Mouse (Mus musculus) retina, embryonic 14.5 days (tissue): Measurements from ENCODE around the gene Dntt.

Experiments
- DNase-seq: peaks from one replicate; pipeline ENCODE4 v3.0.0-alpha.2; 2015; ENCODE audit warnings: low spot score

Dntt gene

DNA sequence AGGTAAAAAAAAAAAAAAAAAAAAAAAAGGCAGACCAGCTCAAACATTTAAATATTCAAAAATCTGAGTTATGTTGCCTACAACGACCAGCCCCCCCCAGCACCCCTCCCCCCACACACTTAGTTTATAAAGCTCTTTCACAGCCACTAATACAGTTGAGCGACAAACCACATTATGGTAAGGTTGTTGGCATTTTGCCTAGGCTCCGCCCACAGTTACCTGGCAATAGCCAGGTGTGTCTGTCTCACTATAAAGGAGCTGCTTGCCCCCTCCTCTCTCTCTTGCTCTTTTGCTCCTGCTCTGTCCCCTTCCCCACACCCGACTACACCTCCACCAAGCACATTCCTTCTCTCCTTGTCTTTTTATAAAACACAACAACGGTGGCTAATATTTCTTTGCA lies 17.4 kb upstream of the Dntt start:
- DNase-seq = no peak

DNA sequence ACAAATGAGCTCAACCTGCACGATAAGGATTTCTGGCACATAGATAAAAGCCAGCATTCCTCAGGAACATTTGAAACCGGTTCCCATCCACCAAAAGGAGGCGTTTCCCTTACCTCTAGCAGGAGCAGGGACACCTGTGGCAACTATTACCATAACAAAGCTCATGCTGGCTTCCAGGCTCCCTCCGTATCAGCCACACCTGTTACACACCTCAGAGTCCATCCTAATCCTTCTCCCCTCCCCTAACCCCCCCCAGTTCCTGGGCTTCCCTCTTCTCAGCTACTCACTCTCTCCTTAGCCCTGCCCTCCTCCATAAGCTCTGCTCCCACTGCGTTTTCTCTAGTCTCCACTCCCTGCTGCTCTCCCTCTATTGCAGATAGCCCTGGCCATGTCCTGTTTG lies 15.5 kb upstream of the Dntt start:
- no peak for DNase-seq

GRCm38 (mm10) chr19:41014003-41014402 lies 15.1 kb upstream of the Dntt start:
- no peak for DNase-seq

DNA sequence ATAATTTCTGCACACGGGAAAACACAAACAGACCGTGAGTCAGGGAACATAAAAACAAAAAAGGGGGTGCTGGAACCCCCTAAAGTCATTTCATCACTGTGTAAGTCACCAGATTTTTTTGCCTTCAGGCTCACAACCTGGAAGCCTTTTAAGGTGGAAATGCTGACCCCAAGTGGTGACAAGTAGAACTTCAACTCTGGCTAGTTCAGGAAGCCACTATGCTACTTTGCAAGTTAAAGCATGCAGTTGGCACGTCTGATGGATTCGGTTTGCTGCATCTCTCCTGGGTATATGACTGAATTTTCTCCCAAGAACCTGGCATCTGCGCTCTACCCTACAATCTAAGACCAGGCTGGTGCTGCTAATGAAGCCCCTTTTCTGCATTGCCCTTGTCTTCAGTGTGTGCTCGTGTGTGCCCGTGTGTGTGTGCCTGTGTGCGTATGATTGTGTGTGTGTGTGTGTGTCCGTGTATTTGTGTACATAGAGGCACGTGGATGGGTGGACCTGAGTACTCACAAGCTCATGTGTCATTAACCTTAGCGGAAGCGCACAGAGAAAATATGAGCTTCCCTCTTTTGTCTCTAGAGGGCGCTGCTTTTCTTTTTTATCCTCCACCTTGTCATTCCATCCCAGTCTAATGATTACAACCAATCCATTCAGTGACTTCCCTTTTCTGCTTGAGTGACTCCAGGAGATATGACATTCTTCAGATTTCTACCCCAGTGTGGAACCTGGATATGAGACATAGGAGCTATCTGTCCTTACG lies 12.9 kb upstream of the Dntt start:
- DNase-seq = peak; percentile 84

- no peak for DNase-seq
These were observed 9.9 kb upstream of the Dntt start for GRCm38 (mm10) chr19:41019164-41019675.

DNA sequence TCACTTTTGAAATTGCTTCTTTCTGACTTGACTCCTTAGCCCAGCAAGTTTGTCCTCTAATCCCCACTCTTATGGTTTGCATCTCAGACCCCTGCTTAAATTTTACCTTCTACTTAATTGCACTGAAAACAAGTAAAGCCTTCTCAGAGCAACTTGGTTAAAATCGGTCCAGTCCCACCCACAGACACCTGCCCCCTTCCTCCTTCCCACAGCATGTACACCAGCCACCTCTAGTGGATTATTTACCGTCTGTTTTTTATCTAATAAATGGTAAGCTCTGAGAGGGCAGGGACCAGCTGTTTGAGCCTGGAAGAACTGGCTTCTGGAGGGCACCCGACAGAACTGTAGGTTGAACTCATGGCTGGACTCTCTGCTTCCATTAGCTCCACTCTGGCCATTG lies 8.5 kb upstream of the Dntt start:
- no peak for DNase-seq

DNA sequence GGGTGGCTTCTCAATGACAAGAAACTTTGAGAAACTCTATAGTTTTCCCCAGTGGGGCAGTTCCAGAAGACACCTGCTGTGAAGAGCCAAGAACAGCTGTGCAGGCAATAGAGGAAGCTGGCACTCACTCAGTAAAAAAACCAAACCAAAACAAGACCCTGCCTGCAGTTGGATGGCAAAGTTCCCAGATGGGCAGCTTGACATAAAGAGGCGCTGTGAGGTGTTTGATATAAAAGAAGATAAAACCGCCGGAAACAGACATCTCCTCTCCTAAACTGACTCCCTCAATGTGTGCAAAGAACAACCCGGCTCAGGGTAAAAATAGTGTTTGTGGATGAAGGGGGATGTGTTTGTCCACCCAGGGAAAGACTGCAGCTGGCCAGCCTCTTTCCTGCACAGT lies 6.8 kb upstream of the Dntt start:
- DNase-seq = no peak

- no peak for DNase-seq
These were observed 2.5 kb upstream of the Dntt start for GRCm38 (mm10) chr19:41026551-41026950.

DNA sequence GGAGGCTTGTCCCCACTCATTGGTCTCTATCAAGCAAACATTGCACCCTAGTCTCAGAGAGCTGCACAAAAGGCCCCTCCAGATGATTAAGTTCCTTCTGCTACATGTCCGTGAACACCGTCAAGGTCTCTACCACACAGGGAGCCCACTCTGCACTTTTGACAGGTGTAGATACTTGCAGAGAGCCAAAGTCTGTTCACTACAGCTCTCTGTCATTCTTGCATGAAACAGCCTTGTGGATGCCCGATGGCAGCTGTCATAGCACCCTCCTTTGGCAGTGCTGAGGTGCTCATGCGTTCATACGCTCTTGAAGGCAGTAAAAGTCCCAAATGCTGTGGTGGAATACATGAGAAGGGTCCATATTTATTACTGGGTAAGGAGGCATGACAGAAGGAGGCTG lies 2.1 kb upstream of the Dntt start:
- no peak for DNase-seq

GRCm38 (mm10) chr19:41027601-41028000 lies 1.5 kb upstream of the Dntt start:
- no peak for DNase-seq

DNA sequence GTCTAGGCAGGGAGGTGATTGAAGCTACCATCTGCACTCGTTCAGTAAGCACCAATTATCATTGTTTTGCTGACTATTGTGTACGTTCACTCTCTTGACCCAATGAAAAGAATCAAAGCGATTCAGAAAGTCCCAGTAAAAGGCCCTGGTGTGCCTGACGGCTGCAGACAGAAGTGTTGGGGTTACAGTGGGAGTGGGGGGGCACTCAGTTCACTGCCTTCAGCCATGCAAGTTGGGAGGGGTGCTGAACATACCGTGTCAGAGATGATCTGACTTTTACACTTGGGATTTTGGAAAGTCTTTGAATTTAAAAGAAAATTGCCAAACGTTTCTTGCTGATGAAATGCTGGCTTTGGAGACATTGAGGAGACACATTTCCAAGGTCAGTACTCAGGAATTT lies 1.1 kb downstream of the Dntt start:
- DNase-seq = no peak

GRCm38 (mm10) chr19:41031009-41031408 lies 1.9 kb downstream of the Dntt start:
- no peak for DNase-seq

GRCm38 (mm10) chr19:41031869-41032268 lies 2.8 kb downstream of the Dntt start:
- no peak for DNase-seq

DNA sequence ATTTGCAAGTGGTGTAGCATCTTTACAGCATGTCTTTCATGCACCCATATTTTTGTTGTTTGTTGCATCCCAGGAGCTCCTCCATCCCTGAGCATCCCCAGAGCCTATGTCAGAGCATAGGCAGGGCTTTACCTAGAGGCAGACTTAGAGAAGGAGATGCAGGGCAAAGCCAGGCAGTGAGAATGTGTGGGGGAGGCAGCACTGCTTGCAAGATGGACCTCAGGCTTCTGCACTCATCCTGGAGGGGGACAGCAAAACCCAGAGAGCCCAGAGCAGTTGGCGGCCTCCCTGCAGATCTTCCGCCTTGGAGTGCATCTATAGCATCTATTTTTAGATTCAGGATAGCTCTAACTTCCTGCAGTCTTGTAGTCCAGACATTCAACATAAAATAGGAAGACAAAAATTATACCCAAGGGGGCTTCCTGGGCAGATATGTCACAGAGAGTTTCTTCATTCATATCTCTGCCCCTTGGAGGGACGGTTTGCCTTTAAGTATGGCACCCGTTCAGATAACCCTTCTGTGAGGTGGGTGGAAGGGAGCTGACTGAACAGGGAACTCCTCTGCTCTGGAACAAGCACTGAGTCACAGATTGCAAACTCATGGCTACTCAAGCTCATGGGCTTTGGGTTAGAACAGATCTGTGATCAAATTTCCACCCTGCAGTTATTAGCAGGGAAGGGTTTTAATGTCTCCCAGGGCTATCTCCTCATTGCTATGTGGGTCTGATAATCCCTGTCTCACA lies 6.9 kb downstream of the Dntt start:
- DNase-seq = no peak

- no peak for DNase-seq
These were observed 10.0 kb downstream of the Dntt start for GRCm38 (mm10) chr19:41039110-41039509.

DNA sequence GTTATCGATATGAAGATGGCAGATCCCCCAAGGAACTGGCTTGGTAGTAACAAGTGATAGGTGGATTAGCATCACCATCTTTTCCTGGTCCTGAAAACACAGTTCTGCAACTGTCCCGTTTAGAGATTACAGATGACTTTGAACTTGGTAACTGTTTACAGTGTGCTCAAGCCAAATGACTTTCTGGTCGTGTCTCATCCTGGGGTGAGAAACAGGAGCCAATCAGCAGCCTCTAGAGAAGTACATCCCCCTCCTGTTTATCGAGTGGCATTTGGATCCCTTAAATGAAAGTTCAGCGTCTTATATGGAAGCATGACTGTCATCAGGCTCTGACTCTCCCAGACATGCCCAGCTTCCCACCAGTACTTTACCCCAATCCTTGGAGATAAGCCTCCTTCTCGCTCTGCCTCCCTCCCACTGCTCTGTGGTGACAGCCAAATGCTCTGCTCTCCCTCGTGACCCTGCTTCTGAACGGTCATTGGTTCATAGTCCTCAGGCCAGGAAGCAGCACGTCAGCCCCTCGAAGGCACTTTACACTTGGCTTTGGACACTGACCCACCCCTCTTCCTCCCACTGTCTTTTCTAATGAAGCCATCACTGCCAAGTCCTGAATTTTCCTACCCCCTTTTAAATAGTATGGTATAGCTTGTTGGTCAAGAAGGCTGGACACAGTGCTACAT lies 16.2 kb downstream of the Dntt start:
- peak; percentile 14 for DNase-seq

GRCm38 (mm10) chr19:41047437-41048186 lies 18.5 kb downstream of the Dntt start:
- DNase-seq = peak; percentile 7

DNA sequence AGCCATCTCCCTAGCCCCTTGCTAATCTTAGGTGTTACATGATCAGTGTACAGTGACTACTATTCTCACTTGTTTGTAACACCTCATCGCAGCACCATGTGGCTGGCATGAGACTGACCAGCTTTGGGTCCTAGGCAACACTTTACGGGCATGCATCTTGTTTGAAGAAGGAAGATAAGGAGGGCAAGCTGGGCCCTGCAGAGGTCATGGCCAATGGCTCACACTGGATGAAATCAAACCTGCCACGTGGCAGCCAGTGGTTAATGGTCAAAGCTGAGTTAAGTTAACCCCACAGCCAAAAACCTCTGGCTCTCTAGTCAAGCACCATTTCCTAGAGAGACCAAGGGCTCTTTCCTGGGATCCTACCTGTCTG lies 19.1 kb downstream of the Dntt start:
- DNase-seq = no peak

DNA sequence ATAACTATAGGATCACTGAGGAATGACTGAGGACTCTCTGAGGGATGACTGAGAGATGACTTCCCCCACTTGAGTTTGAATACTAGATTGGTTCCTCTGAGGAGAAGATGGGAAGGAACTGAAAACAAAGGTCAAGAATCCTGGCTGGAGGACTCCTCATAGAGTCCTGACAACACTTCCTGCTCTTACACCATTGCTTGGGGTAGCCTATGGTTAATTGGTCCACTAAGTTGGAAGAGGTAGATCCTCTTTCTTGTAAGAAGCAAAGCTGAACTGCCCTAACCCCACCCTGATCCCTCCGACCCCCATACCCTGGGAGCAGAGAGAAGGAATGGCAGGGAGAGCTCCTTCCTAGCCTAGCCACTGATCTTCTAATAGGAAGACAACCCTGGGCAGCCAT lies 22.6 kb downstream of the Dntt start:
- no peak for DNase-seq

- DNase-seq = no peak
These were observed 23.2 kb downstream of the Dntt start for GRCm38 (mm10) chr19:41052247-41052646.

- peak; percentile 60 for DNase-seq
These were observed 24.5 kb downstream of the Dntt start for GRCm38 (mm10) chr19:41053530-41053929.

- DNase-seq = no peak
These were observed 25.6 kb downstream of the Dntt start for GRCm38 (mm10) chr19:41054702-41055101.
